Mouse (Mus musculus) liver (tissue): ENCODE measurements around the gene Suox.
"Not testable (repeated sequence)": the region's sequence is repeated elsewhere in the genome, so short reads cannot be mapped to it uniquely, and the experiment has no call there.

Experiments
- DNase-seq: peaks from one replicate; pipeline ENCODE4 v3.0.0-alpha.2; 2020; ENCODE audit warnings: mixed read lengths

Gene Suox

DNA sequence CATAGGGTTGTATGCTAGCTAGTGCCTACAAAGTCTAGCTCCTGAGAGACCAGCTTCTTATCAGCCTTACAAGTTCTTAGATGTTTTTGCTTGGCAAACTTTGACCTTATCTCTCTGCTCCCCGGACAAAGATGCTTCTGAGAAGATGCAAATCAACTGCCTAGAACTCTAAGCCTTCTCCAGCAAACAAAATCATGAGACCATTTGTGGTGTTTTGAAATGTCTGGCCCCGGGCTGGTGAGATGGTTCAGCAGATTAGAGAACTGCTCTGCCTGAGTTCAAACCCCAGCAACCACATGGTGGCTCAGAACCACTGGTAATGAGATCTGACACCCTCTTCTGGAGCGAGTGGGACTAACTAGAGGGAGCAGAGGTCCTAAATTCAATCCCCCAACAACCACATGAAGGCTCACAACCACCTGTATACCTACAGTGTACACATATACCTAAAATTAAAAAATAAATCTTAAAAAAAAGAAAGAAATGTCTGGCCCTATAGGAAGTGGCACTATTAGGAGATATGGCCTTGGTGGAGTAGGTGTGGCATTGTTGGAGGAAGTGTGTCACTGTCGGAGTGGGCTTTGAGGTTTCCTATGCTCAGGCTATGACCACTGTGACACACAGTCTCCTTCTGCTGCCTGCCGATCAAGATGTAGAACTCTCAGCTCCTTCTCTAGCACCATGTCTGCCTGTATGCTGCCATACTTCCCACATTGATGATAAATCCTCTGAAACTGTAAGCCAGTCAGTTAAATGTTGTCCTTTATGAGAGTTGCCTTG is 10.2 kb downstream of the Suox start:
- no peak for DNase-seq

DNA sequence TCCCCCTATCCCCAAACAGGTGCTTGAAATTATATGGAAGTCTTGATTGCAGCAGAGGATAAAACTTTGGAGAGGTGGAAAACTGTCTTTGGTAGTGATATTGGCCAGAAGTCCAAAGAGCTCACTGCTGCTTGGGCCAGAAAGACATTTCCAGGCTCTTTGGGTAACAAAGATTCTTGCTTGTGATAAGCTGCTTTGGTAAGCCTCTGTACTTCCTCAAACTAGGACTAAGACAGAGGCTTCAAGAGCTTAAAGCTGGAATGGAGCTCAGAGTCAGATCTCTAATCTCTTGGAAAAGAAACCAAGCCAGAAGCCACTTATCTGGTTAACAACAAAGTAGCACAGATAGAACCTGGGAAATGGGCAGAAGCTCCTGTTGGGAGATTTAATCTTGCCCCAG is 11.4 kb downstream of the Suox start:
- no peak for DNase-seq

DNA sequence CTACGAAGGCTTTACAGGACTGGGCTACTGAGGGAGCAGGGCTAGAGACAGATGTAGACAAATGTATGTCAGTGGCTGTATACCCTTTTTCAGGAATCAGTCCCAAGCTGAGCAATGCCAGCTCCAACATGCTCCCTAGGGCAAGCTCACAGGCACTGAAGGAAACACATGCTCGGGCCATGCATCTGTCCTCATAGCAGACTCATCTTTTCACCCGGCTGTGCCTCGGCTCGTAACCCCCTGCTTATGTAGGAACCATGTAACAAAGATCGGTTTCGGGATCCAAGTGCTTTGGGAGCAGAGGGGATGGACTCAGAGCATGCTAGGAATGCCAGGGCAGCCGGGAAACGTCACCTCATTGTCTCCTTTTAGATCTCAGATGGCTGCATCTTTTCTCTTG is 14.4 kb downstream of the Suox start:
- no peak for DNase-seq

DNA sequence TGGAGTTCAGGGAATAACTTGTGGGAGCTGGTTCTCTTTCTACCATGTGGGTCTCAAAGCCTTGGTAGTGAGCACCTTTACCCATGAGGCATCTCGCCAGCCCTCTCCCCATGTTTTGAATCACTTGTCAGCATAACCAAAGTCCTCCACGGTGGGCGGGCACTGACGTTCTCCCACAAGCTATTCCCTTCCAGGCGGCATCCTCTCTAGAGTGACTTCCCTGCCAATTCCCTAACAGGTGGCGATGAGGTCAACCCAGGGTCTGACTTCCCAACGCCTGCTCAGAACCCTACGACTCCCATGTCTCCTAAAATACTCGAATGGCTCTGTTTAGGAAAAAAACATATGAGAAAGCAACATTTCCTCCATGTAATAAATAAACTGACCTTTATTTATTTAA is 16.0 kb downstream of the Suox start:
- DNase-seq: no peak

DNA sequence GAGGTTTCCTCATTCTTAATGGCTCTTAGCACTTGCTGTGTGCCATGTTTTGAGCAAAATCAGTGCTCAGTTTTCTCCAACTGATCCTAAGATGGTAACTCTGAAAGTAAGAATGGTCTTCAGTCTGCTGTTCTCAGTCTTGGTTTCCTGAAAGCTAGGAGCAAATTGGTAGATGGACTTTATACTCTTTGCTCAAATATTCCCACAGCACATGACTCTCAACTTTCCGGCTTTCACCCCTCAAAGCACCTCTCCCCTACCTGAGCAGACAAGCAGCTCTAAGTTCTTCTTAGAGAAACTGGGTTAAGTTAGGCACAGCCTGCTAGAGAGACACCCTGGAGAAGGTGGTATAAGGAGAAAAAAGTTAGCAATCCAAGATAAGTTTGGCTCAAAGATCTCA is 17.1 kb downstream of the Suox start:
- no peak for DNase-seq

DNA sequence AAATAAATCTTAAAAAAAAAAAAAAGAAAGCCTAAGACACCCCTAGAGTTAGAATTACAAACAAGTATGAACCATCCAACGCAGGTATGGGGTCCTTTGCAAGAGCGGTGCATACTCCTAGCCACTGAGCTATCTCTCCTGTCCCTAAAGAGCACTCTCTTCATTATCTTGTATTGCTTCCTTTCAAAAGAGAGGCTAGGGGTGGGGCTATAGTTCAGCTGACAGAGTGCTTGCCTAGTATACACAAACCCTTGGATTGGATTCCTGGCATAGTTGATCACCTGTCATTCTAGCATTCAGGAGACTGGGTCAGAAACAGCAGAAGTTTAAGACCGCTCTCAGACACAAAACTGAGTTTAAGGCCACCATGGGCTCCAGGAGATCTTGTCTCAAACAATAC is 18.6 kb downstream of the Suox start:
- no peak for DNase-seq

DNA sequence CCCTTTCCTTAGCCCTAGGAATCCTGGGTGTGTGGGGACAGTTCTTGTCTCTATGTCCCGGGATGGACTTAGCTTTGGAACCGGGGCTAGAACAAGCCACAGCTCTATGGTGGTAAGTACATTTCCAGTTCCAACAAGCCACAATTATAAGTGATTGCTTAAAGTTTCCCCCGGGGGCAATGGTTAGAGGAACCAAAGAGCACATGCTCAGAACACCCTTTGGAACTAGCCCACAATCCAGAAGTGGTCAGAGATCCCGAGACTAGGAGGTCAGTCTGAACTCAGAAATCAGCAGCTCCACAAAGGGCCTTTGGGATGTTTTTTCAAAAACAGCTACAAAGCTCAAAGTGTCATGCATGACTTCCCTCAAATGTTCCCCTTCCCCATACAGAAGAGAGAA is 20.0 kb downstream of the Suox start:
- DNase-seq: no peak

DNA sequence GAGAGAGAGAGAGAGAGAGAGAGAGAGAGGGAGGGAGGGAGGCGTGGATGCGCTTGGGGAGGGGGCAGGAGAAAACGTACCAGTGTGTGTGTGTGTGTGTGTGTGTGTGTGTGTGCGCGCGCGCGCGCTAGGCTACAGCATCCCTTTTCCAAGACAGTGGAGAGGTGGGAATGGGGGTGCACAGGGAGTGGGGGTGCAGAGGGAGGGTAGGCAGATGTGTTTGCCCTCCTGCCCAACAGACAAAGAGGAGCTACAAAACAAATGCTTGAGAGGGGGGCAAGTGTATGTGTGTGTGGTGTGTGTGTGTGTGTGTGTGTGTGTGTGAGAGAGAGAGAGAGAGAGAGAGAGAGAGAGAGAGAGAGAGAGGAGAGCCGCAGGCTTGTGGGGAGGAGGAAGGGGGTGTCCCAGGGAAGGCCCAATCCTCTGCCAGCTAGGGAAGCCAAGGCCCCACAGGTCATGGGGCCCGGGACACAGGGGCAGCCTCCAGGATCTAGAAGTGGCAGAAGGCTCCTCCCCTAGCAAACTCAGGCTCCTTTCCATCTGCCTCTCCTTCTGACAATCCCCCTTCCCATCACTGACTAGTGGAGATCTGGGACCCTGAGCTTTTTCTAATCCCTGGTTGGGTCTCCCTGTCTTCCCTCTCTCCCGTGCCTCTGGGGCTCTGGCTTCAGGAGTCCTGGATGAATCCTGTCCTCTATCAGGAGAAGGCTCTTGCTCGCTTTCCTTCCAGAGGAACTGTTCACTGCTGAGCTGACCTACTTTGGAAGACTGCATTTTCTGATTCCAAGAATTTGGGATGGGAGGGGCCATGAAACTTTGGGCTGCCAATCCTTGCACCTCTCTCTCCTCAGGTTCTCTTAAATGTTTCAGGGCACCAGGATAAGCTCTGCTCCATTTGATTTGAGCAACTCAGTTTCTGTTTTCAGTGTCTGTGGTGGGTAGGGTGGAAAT is 27.5 kb downstream of the Suox start:
- peak; percentile 31 for DNase-seq

DNA sequence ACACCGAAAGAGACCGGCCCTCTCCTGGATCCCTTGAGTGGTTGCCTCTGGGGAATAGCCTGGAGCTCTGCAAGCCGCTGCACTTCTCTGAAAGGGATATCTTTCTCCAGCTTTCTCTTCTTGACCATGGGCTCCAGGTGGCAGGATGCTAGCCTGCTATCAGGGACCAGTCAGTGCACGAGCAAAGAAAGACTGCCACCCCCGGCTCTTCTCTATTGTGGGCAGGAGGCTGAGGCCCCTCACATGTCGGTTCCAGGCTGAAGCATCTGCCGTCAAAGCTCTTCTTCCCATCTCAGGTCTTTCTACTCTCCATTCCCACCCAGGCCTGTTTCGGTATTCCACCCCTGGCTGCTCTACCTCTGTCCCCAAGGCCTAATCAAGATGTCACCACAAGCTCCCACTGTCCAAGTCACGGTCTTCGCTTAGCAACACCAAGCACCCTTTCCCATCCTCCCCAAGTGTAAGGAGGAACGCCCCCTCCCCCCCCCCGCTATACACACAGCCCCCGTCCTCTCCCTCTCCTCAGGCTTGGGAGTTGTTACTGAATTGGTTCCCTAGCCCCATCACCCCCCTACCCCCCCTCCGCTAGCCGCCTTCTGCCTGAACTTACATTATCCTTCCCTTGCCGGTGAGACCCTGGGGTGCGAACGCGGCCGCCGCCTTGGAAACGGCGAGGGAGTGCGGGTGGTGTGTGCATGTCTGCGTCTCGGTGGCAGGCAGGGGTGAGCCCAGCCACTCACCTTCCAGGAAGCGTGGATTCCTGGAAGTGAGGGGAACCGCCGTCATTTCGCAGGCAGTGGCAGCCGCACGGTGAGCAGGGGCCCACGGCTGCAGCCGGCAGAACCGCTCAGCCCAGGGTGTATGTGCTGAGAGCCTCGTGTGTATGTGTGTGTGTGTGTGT is 28.5 kb downstream of the Suox start, which contains the start of gene Ikzf4:
Gene Ikzf4 (minus strand): TSS at position 881 of the 901 bp plus-strand sequence.
- DNase-seq: peak; percentile 61

DNA sequence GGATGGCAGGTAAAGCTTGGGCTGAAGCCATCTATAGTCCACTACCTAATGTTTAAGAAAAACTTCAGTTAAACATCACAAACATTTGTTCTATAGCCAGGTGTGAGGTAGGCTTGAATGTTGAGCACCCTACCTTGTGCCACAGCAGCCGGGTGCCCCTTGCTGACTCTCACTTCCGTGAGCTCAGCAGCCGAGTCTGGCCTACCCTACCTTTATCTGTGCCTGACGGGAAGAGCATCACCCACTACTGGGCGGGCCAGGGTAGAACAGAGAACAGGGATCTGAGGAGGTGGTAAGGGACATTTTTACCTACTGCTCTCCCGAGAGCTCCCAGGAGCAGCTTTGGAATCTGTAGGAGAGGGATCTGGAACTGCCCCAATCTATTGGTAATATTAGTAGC is 31.1 kb downstream of the Suox start:
- DNase-seq: no peak

DNA sequence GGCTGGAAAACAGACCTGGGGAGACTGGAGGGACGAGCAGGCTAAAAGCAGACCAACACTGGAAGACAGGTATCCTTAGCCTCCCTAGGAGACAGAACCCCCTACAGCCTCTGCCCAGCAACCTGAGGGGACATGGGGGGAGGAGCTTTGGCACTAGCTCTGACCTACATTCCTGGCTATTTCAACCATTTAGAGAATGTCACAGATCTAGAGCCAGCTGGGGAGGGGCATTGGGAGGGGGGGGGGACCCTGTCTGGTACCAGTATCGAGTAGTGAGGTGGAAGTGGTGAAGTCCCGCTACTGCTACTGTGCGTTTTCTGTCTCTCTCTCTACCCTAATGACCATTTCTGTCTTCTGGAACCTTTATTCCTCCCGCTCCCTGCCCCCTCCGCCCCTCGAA is 32.0 kb downstream of the Suox start:
- DNase-seq: no peak

DNA sequence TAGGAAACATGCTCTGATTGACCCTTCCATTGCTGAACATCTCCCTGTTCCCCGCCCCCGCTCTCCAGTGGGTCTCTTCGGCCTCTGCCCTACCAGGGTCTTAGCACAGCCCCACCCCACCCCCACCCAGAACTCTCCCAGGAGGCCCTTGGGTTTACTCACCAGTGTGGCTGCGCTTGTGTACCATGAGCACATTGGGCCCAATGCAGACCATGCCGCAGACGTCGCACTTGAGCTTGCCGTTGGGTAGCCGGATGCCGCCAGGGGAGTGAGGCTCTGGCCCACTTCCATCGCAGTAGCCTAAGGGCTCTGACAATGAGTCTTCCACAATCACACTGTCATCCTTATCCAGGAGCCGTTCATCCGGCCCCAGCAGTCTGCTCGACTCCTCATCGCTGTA is 33.0 kb downstream of the Suox start:
- DNase-seq: no peak

DNA sequence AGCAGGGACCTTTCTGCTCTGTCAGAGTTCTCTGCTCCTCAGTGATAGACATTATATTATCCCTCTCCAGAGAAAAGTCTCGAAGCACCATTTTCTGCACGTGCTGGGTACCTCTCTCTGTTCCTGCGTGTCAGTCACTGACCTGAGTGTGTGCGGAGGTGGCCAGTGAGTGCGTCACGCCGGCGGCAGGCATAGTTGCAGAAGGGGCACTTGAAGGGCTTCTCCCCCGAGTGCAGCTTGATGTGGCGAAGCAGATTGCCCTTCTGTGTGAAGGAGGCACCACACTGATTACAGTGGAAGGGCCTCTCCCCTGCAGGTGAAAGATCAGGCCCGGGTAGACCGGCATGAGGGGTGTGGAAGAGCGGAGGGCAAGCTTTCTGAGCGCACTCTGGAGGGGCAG is 33.9 kb downstream of the Suox start:
- no peak for DNase-seq

DNA sequence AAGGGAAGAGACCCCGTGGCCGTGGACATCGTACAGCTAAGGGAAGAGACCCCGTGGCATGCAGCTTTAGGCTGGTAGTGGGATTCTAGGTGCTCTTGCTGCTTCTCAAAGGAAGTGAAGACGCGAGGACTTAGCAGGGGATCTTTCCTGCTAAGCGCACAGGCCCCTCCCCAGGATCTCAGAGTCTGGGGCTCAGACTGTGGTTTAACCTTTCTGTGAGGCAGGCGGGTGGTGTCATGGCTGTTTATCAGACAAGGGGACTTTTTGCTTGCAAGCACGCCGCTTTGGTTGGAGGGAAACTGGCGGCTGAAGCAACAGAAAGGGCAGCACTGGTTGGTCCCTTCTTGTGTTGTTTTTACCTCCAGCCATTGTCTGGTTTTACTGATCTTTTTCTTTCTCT is 36.9 kb downstream of the Suox start:
- DNase-seq: peak; percentile 43

DNA sequence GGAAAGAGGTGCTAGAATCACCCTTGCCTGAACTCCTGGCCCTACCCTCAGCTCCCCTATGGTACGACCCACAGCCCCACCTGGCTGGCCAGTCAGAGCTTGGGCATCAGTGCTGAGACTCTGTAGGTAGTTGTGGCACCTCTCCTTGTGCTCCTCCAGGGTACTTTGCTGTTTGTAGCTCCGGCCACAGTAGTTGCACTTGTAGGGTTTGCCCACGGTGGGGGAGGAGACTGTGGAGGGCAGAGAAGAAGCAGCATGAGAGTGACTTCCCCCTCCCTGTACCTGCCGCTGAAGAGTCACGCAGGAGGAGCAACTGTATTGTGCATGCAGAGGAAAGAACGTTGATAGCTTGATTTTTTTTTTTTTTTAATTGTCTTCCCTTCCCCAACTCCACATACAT is 37.3 kb downstream of the Suox start:
- DNase-seq: no peak

DNA sequence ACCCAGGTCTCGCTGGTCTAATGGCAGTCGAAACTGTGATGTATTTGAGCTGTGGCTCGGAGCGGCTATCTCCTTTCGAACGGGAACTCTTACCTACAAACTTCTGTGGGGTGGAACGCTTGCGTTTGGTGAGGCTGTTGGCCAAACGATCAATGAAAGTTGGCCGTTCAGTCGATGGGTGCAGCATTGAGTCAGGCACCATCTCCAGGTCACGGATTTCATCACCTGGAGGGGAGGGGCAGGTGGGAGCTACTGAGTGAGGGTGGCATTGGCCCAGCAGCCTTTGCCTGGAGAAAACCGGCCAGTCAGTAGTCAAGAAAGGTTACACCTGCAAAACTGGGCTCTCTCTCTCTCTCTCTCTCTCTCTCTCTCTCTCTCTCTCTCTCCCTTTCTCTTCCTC is 38.2 kb downstream of the Suox start:
- DNase-seq: peak; percentile 32

DNA sequence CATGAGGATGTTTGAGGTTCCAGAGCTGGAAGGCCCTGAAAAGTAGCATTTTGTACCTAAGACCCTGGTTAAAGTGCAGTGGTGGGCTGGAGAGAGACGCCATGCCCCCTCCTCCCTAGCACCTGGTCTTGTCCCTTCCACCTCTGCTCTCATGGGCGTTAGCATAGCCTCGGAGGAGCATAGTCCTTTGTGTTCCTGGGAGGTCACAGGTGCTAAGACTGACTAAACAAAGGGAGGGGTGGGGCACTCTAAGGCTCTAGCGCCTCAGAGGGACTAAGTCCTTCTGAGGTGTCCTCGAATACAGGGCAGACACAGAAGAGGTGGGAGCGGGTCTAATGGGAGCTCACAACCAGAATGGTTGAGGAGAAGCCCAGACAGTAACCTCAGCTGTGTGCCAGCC is 42.3 kb downstream of the Suox start:
- DNase-seq: no peak

DNA sequence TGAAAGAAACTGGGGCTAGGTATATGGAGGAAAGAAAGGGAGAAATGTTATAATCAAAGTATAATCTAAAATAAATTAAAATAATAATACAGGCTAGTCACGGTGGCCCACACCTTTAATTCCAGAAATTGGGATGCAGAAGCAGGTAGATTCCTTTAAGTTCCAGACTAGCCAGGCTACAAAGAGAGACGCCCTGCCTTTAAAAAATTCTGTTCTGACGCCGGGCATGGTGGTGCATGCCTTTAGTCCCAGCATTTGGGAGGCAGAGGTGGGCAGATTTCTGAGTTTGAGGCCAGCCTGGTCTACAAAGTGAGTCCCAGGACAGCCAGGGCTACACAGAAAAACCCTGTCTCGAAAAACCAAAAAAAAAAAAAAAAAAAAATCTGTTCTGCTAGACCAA is 43.6 kb downstream of the Suox start:
- DNase-seq: not testable (repeated sequence)

DNA sequence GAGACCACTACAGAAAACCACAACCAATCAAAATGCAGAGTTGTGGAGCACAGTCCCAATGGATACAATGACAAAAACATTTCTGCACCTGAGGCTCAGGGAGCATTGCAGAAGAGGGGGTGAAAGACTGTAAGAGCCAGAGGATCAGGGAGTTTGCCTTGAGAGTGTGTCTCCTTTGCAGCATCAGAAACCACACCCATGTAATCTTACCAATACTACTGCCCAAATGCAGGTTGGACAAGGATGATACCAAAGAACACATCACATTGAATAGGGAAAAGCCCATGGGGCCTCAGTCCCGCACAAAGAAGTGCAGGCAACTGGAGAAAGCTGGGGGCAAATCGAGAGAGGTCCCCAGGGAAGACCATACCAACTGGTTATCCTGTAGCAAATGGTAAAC is 44.1 kb downstream of the Suox start:
- DNase-seq: peak; percentile 51

DNA sequence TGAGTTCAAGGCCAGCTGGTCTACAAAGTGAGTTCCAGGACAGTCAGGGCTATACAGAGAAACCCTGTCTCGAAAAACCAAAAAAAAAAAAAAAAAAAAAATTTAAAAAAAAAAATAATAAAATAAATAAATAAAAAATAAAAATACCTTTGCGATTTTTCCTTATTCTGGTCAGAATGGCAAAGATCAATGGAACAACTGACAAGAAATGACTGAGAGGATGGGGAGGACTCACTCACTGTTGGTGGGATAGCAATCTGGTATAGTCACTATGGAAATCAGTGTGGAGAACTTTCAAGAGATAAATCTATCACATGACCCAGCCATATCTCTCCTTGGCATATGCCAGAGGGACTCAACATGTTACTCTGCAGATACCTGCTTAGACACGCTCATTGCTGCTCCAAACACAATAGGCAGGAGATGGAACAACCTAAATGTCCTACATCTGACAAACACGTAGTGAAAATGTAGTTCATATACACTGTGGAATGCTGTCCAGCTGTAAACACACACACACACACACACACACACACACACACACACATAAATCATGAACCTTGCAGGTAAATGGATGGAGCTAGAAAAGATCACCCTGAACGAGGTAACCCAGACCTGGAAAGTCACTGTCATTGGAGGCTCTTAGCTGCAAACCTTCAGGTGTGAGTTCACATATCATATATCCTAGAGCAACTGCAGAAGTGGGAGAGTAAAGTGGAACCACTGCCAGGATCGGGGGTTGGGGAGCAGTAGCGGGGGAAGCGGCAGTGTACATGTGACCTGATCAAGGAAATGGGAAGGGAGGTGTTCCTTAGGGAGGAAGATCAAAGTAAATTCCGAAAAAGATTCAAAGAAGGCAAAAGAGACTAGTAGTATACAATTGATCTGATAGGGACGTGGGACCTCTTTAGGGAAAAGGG is 46.2 kb downstream of the Suox start:
- DNase-seq: peak; percentile 19
